Mouse (Mus musculus): ENCODE measurements around the gene Tsnax.

- TF ChIP-seq POLR2A (IDR thresholded peaks at IDR 0.05; ENCODE audit: low read depth, low read length) (no peak), CTCF (IDR thresholded peaks at IDR 0.05; ENCODE audit: extremely low read depth, insufficient read depth, insufficient read length, insufficient replicate concordance) (no peak)
Observed at GRCm38 (mm10) chr8:124990923-124991667, 21.7 kb upstream of the Tsnax start.
